Mouse (Mus musculus) heart, embryonic 16.5 days (tissue): ENCODE results near the gene Cep350. TPM values are rescaled to one million over a fixed set of nuclear protein-coding genes. Genes with fewer than 3 reads are reported as not detected.
"Not testable (repeated sequence)": the region's sequence is repeated elsewhere in the genome, so short reads cannot be mapped to it uniquely, and the experiment has no call there.

Source experiments
- ATAC-seq: fragments of 200-750 bp; cut with Nextera tagmentation; replicated peaks from 2 replicates; pipeline ENCODE4 v1.8.0; 2017; ENCODE audit warnings: moderate number of reproducible peaks; ENCODE audit not compliant: insufficient read depth, low FRiP score; ENCODE audit errors: extremely low read depth
- H3K27ac ChIP-seq: fragments of 300-500 bp; sonication (generic); 2 replicates; pipeline ENCODE4 v1.5.1; 2014; ENCODE audit warnings: mild to moderate bottlenecking, low read length, control low read depth, moderate library complexity
- H3K27me3 ChIP-seq: fragments of 300-500 bp; sonication (generic); 2 replicates; pipeline ENCODE4 v1.6.1; 2014; ENCODE audit warnings: low read length, mixed read lengths; ENCODE audit not compliant: control insufficient read depth, insufficient read depth
- H3K36me3 ChIP-seq: fragments of 300-500 bp; sonication (generic); 2 replicates; pipeline ENCODE4 v1.6.1; 2014; ENCODE audit not compliant: control insufficient read depth, insufficient read depth
- H3K4me1 ChIP-seq: fragments of 300-500 bp; sonication (generic); 2 replicates; pipeline ENCODE4 v1.6.1; 2014; ENCODE audit warnings: low read length, mixed read lengths; ENCODE audit not compliant: control insufficient read depth, insufficient read depth
- H3K4me2 ChIP-seq: fragments of 300-500 bp; sonication (generic); 2 replicates; pipeline ENCODE4 v1.6.1; 2014; ENCODE audit warnings: low read depth, mild to moderate bottlenecking, control low read depth, low read length
- H3K4me3 ChIP-seq: fragments of 300-500 bp; sonication (generic); 2 replicates; pipeline ENCODE4 v1.5.1; 2014; ENCODE audit warnings: mild to moderate bottlenecking, control low read depth, low read length
- H3K9ac ChIP-seq: fragments of 300-500 bp; sonication (generic); 2 replicates; pipeline ENCODE4 v1.6.1; 2014; ENCODE audit warnings: low read length, control low read depth
- H3K9me3 ChIP-seq: fragments of 300-500 bp; sonication (generic); replicated peaks from 2 replicates; pipeline ENCODE4 v1.6.1; 2016; ENCODE audit warnings: low read length; ENCODE audit not compliant: control insufficient read depth
- WGBS: fragments of 180-500 bp; shearing (Covaris S2); extraction: QIAGEN DNeasy Blood & Tissue Kit; methylation state at CpG from one replicate; pipeline ENCODE4 v1.1.7; 2014; 5-methylcytosine and 5-hydroxymethylcytosine counted together
- polyA plus RNA-seq: library from polyadenylated mRNA; unstranded; fragments of >200 nt; fragmentation: Nextera tagmentation; extraction: Ambion mirVana; gene quantifications from 2 replicates; pipeline ENCODE4 v1.2.1, GENCODE M21; 2015

Cep350 gene
- polyA plus RNA-seq, 1 experiment from 2014 or later = 5.1 TPM

DNA sequence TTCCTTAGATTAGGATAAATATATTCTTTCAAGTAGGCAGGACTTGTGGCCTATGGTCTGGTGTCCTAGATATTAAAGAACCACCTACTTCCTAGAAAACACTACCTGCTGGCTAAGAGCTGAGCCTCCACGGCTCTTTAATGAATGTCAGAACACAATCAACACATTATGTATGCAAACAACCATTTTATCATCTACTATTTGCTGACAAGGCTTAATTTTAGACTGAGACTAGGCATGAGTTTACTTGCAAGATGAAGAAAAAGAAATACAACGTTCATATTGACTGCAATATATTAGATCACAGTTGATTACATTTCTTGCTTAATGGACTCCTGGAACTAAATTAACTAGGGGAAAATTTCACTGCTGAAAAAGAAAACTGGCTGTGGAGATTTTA is 38.4 kb downstream of the Cep350 start:
- Histone ChIP-seq H3K4me1 (no peaks in the 10 kb centered on the region), H3K4me3 (no peak overlapping the region), H3K9ac (no peak overlapping the region), H3K27ac (no peak overlapping the region), H3K36me3 (peaks cover 56% of the 10 kb centered on the region), H3K27me3 (no peaks in the 10 kb centered on the region), H3K9me3 (no peaks in the 10 kb centered on the region), H3K4me2 (no peak overlapping the region)
- no peak for ATAC-seq
- WGBS = 92% methylated on average over 2 of the region's 2 CpGs

DNA sequence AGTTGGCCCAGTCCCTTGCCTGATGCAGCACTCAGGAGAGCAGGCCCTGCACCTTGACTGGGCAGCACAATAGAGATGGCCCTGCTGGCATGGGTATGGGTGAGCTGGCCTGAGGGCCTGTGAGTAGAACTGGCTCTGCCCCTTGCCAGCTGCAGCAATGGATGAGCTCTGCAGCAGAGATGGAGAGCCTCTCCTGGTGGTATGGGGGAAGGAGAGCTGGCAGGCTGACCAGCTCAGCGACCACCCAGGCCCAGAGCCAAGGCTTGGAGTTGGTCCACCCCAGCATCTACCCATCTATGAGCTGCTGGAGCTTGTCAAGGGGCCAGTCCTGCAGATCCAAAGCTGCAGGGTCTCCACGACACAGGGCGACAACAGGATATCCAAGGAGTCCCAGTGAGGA is 69.5 kb downstream of the Cep350 start:
- ATAC-seq = no peak
- H3K27ac ChIP-seq = no peak overlapping the region
- no peak overlapping the region for H3K4me3 ChIP-seq
- H3K27me3 ChIP-seq = no peaks in the 10 kb centered on the region
- no peak overlapping the region for H3K9ac ChIP-seq
- peaks cover 49% of the 10 kb centered on the region for H3K36me3 ChIP-seq
- no peaks in the 10 kb centered on the region for H3K9me3 ChIP-seq
- 75% methylated on average over 3 of the region's 3 CpGs for WGBS
- no peaks in the 10 kb centered on the region for H3K4me1 ChIP-seq
- H3K4me2 ChIP-seq = no peak overlapping the region

- Histone ChIP-seq H3K4me3 (no peak overlapping the region), H3K27ac (no peak overlapping the region), H3K4me1 (no peaks in the 10 kb centered on the region), H3K9ac (no peak overlapping the region), H3K4me2 (no peak overlapping the region), H3K9me3 (no peaks in the 10 kb centered on the region), H3K36me3 (peaks cover 43% of the 10 kb centered on the region), H3K27me3 (no peaks in the 10 kb centered on the region)
- 94% methylated on average over 8 of the region's 8 CpGs for WGBS
- no peak for ATAC-seq
Observed at GRCm38 (mm10) chr1:155901348-155901747, 71.7 kb downstream of the Cep350 start.

DNA sequence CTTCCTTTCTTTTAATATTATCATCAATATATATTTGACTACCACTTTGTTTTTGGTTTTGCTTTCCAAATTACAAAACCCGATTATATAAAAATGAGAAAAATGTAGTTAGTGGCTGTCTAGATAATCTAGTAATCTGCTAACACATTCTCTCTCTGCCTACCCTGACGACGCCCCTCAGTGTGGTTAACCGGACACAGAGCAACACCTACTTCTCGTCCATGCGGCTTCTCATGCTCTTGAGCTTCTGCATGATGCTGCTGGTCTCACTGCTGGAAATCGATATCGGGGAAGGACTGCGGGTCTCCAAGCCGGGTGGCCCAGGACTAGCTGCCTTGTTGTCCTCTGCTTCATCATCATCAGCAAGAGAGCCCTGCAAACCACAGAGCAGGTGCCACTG is 78.7 kb downstream of the Cep350 start:
- Histone ChIP-seq H3K9ac (no peak overlapping the region), H3K4me2 (no peak overlapping the region), H3K27ac (no peak overlapping the region), H3K4me3 (no peak overlapping the region), H3K36me3 (peaks cover 55% of the 10 kb centered on the region), H3K9me3 (0 out of 2 replicates have a peak, but pooled peaks cover 2% of the 10 kb centered on the region), H3K4me1 (no peaks in the 10 kb centered on the region), H3K27me3 (no peaks in the 10 kb centered on the region)
- ATAC-seq = no peak
- 91% methylated on average over 10 of the region's 10 CpGs for WGBS

DNA sequence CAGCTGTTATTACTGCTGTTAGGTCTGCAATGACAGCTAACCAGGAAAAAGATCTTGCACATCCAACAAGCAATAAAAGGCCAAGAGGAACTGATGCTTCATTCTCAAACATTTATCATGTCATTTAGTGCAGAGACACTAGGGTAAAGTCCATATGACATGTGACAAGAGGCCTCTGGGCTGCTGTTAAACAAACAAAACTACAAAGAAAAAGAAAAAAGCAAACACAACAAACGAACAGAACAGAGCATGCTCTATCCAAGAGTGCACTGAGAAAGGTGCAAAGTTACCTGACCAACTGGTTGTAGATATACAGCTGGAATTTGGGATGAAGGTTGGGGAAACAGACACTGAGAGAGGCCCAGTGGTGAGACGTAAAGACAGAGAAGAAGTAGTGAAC is 86.2 kb downstream of the Cep350 start:
- Histone ChIP-seq H3K27me3 (no peaks in the 10 kb centered on the region), H3K4me1 (no peaks in the 10 kb centered on the region), H3K4me3 (no peak overlapping the region), H3K9ac (no peak overlapping the region), H3K27ac (no peak overlapping the region), H3K9me3 (0 out of 2 replicates have a peak, but pooled peaks cover 2% of the 10 kb centered on the region), H3K4me2 (no peak overlapping the region), H3K36me3 (peaks cover 51% of the 10 kb centered on the region)
- ATAC-seq = no peak
- whole genome bisulfite sequencing = 87% methylated on average over 2 of the region's 2 CpGs

DNA sequence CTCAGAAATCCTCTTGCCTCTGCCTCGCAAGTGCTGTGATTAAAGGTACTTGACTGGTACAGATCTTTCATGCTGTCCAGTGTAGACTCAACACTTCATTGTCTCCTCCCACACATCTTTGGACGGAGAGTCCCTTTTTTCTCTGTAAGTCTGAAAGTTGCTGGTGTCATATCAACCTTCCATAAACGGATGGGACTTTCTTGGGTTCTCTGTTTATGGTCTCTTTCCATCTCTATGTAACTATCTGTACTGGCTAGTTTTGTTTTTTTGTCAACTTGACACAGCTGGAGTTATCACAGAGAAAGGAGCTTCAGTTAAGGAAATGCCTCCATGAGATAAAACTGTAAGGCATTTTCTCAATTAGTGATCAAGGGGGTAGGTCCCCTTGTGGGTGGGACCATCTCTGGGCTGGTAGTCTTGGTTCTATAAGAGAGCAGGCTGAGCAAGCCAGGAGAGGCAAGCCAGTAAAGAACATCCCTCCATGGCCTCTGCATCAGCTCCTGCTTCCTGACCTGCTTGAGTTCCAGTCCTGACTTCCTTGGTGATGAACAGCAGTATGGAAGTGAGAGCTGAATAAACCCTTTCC is 90.3 kb downstream of the Cep350 start:
- H3K4me3 ChIP-seq, H3K27me3 ChIP-seq, H3K27ac ChIP-seq, H3K9me3 ChIP-seq, H3K4me2 ChIP-seq, H3K9ac ChIP-seq, H3K4me1 ChIP-seq, ATAC-seq: not testable (repeated sequence)
- peaks cover 40% of the 10 kb centered on the region for H3K36me3 ChIP-seq
- 76% methylated on average over 3 of the region's 3 CpGs for WGBS

DNA sequence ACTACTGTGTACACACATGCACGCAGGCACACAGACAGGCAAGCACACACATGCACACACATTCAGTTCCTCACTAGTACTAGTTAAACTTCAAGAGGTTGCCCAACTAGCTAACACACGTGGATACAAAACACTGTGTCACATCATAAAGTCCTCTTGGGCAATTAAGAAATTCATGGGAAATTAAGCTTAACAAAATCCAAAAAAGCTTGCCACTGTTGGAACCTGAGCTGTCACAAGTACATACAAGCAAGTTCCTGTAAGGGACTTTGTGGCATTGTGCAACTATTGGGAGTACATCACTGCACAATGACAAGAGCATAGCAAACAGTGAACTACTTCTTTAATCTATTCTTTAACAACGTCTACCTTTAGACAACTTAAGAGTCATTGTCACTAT is 93.5 kb downstream of the Cep350 start:
- Histone ChIP-seq H3K4me3 (no peak overlapping the region), H3K27ac (no peak overlapping the region), H3K27me3 (no peaks in the 10 kb centered on the region), H3K9ac (no peak overlapping the region), H3K4me2 (no peak overlapping the region), H3K4me1 (no peaks in the 10 kb centered on the region), H3K9me3 (no peaks in the 10 kb centered on the region; the same call in 1 of the 2 replicates), H3K36me3 (peaks cover 43% of the 10 kb centered on the region)
- WGBS = 86% methylated on average over 3 of the region's 3 CpGs
- ATAC-seq = no peak

DNA sequence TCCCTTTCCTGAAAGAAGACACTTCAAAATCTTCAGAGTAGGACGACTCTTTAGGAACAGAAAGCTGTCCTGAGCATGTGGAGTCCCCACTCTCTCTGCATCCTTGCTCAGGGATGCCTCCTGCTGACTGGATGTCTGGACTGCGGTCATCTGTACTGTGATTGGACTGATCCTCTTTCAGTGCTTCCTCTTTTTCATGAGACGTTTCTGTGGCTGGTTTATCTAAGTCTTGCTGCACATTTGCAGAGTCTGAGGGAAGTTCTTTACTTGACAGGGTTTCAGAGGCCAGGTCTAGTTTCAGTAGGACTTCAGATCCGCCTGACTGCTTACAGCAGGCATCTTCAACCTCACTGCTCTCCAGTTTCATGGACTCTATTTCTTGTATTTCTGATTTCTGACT is 110.1 kb downstream of the Cep350 start:
- no peak for ATAC-seq
- no peaks in the 10 kb centered on the region for H3K27me3 ChIP-seq
- WGBS = 60% methylated on average over 4 of the region's 4 CpGs
- H3K36me3 ChIP-seq = peaks cover 53% of the 10 kb centered on the region
- no peak overlapping the region for H3K9ac ChIP-seq
- H3K27ac ChIP-seq = no peak overlapping the region
- H3K9me3 ChIP-seq = no peaks in the 10 kb centered on the region
- H3K4me2 ChIP-seq = no peak overlapping the region
- H3K4me3 ChIP-seq = no peak overlapping the region
- H3K4me1 ChIP-seq = no peaks in the 10 kb centered on the region

DNA sequence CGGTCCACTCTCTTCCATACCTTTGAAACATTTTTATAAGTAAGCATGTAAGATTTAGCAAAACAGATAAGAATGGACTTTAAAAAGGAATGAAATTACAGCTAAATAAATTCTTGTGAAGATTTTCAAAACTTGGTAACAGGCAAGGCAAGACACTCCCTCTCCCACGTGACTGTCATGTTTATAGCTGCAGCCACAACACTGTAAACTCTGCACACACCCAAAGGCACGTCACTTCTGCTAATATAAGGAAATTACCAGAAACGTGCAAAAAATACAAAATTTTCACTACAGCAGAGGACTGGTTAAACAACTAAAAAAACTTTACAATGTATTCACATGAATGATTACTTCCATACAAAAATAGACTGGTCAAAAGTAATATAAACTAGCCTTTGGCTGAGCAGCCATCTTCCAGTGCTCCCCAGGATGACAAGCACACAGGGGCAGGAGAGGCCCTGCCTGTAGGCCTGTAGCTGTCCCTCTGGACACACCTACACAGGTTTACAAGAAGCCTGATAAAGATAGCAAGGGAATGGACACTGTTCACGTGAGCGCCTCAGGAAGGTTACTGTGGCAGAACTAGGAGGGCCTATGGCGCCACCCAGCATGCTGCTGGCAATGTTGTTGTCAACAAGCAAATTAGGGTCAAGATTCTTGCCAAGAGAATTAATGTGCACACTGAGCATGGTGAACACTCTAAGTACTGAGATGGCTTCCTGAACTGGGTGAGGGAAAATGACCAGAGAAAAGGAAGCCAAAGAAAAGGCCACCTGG is 117.9 kb downstream of the Cep350 start:
- Histone ChIP-seq H3K9me3 (no peaks in the 10 kb centered on the region), H3K36me3 (peaks cover 32% of the 10 kb centered on the region), H3K4me1 (no peaks in the 10 kb centered on the region), H3K27ac (no peak overlapping the region), H3K9ac (no peak overlapping the region), H3K27me3 (no peaks in the 10 kb centered on the region), H3K4me3 (no peak overlapping the region), H3K4me2 (no peak overlapping the region)
- no peak for ATAC-seq
- 80% methylated on average over 7 of the region's 7 CpGs for WGBS
